Mouse (Mus musculus) liver, postnatal 0 days (tissue): ENCODE data around the gene Ccdc63. TPM values are rescaled to one million over a fixed set of nuclear protein-coding genes. Genes with fewer than 3 reads are reported as not detected.

ENCODE experiments used
- ATAC-seq: fragments of 200-750 bp; cut with Nextera tagmentation; 2 replicates; pipeline ENCODE4 v1.8.0; 2017; ENCODE audit warnings: mild to moderate bottlenecking, moderate library complexity
- DNase-seq: peaks from one replicate; pipeline ENCODE4 v3.0.0-alpha.2; 2016
- H3K27ac ChIP-seq: fragments of 300-500 bp; sonication (generic); 2 replicates; pipeline ENCODE4 v1.5.1; 2014; ENCODE audit warnings: antibody characterized with exemption, moderate library complexity, mild to moderate bottlenecking, low read depth
- H3K27me3 ChIP-seq: fragments of 300-500 bp; sonication (generic); 2 replicates; pipeline ENCODE4 v1.6.1; 2014; ENCODE audit warnings: low read length, control low read depth, mixed read lengths; ENCODE audit not compliant: insufficient read depth
- H3K36me3 ChIP-seq: fragments of 300-500 bp; sonication (generic); replicated peaks from 2 replicates; pipeline ENCODE4 v1.6.1; 2014; ENCODE audit warnings: mild to moderate bottlenecking, control low read depth, low read length, moderate library complexity, mixed read lengths; ENCODE audit not compliant: insufficient read depth
- H3K4me1 ChIP-seq: fragments of 300-500 bp; sonication (generic); 2 replicates; pipeline ENCODE4 v1.6.1; 2014; ENCODE audit warnings: antibody characterized with exemption, mild to moderate bottlenecking, control low read depth; ENCODE audit not compliant: insufficient read depth
- H3K4me2 ChIP-seq: fragments of 300-500 bp; sonication (generic); 2 replicates; pipeline ENCODE4 v1.6.1; 2014; ENCODE audit warnings: low read depth, mild to moderate bottlenecking, low read length, moderate library complexity, mixed read lengths
- H3K4me3 ChIP-seq: fragments of 300-500 bp; sonication (generic); 2 replicates; pipeline ENCODE4 v1.5.1; 2014; ENCODE audit warnings: low read depth, low read length
- H3K9ac ChIP-seq: fragments of 300-500 bp; sonication (generic); replicated peaks from 2 replicates; pipeline ENCODE4 v1.6.1; 2014; ENCODE audit warnings: mild to moderate bottlenecking, moderate library complexity
- H3K9me3 ChIP-seq: fragments of 300-500 bp; sonication (generic); 2 replicates; pipeline ENCODE4 v1.6.1; 2016; ENCODE audit warnings: mild to moderate bottlenecking, control low read depth, low read length, mixed read lengths
- CTCF ChIP-seq: sonication (generic); IDR thresholded peaks from 2 replicates; pipeline ENCODE4 v1.5.1; 2016; ENCODE audit warnings: antibody characterized with exemption, low read depth
- EP300 ChIP-seq: IDR thresholded peaks from 2 replicates; pipeline ENCODE4 v1.6.1; 2016; ENCODE audit warnings: antibody characterized with exemption, low read depth, mild to moderate bottlenecking
- WGBS: fragments of 180-500 bp; shearing (Covaris S2); extraction: QIAGEN DNeasy Blood & Tissue Kit; methylation state at CpG from one replicate; pipeline ENCODE4 v1.1.7; 2014; ENCODE audit not compliant: insufficient replicate concordance; 5-methylcytosine and 5-hydroxymethylcytosine counted together
- polyA plus RNA-seq: library from polyadenylated mRNA; unstranded; fragments of >200 nt; fragmentation: Nextera tagmentation; extraction: Ambion mirVana; gene quantifications from 2 replicates; pipeline ENCODE4 v1.2.1, GENCODE M21; 2015

Gene Ccdc63
- polyA plus RNA-seq, 1 experiment from 2014 or later: 0.13 TPM

DNA sequence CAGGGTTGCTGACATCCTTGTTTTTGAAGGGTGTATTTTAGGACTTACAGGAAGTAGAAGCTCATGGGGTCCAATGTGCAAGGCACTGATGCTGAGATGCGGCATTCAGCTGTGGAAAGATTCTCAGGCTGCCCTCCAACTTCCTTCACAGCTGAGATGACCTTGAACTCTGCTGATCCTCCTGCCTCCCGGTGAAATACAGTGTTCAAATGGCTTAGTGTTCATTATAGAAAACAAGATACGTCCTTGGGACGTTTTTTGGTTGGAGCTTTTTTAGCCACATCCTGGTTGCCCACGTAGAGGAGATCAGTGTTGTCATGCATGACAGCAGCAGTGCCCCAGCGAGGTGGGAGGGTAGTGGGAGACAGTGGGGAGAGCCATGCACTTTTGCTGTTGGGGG lies 22.6 kb upstream of the Ccdc63 start:
- Histone ChIP-seq H3K36me3 (peaks cover 74% of the 10 kb centered on the region), H3K4me3 (no peak overlapping the region), H3K27me3 (no peaks in the 10 kb centered on the region), H3K4me1 (peaks cover 46% of the 10 kb centered on the region), H3K4me2 (peak overlapping the region; percentile 26; the same call in 1 of the 2 replicates), H3K27ac (no peak overlapping the region), H3K9me3 (no peaks in the 10 kb centered on the region), H3K9ac (peak overlapping the region; percentile 23; the same call in 1 of the 2 replicates)
- WGBS: 47% methylated on average over 6 of the region's 6 CpGs
- no peak for TF ChIP-seq CTCF
- no peak for TF ChIP-seq EP300
- no peak for DNase-seq
- ATAC-seq: no peak

DNA sequence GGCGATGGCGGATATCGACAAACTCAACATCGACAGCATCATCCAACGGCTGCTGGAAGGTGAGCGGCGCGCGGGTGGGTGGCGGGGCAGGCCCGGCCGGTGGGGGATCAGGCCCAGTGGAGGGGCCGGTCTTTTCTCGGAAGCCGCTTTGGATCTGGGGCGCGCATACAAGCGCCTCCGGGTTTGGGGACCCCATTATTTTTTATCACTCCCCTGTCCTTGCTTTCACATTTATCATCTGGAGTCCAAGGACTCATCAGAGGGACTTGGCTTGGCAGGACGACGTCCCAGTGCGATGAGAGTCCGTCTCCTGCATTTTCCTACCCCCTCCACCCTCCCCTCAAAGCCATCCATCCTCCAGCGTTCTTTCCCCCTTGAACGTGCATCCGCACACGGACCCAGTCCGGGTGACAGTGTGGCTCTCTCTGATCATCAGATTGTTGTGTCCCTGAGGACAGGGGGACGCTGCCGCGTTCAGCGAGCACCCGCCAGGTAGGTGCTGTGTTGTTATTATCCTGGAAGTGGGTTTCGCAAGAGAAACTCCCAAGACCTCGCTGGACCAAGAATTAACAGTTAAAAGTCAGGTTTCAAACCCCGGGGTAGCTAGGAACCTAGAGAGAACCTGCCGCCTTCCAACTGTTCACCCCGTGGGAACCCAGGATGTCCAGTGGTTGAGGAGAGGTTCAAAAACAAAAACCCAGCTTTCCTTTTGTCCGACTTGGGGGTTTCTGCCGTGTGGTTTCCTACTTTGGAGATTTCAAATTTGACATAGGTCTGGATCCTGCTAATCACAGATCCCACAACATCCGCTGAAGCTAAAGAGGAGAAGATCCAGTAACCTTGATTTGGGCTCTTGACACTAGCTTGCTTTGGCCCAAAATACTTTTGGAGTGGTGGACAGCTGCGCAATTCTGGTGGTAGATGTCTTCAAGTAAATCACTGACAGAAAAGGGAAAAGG lies 18.2 kb upstream of the Ccdc63 start:
- H3K36me3 ChIP-seq: peaks cover 31% of the 10 kb centered on the region
- H3K27ac ChIP-seq: peak overlapping the region; percentile 89
- TF ChIP-seq EP300 (no peak), CTCF (no peak)
- peak overlapping the region; percentile 77 for H3K4me3 ChIP-seq
- H3K4me1 ChIP-seq: peaks cover 65% of the 10 kb centered on the region
- 1% methylated on average over 40 of the region's 42 CpGs for WGBS
- peak overlapping the region; percentile 94 for H3K9ac ChIP-seq
- peak overlapping the region; percentile 78 for H3K4me2 ChIP-seq
- no peak; the same call in 1 of the 2 replicates for ATAC-seq
- no peaks in the 10 kb centered on the region for H3K9me3 ChIP-seq
- H3K27me3 ChIP-seq: no peaks in the 10 kb centered on the region
- peak; percentile 52 for DNase-seq

DNA sequence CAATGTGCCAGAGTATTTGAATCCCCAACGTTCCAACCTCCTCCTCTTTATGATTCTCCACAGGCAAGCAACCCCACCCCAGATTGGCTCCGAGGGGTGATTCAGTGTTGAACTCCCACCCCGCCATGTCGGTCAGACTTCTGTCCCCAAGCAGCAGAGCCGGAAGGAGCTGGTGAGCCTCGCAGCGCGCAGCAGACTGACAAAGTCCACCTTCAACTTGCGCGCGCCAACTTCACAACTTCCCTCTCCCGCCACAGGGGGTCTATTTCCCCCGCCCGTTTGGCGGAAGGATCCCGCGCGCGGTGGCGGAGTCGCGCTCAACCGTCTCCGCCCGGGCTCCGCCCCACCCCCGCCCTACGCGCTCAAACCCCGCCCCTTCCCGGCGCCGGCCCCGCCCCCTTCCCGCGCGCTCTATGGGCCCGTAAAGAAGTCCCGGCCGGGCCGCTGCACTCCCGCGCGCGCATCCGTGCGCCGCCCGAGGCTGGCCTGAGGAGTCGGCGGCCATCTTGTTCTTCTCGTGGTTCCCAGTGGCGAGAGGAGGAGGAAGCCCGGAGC lies 17.3 kb upstream of the Ccdc63 start, which contains the start of gene Ppp1cc:
TSS of gene Ppp1cc (plus strand) at position 452 of the 555 bp plus-strand sequence.
- ATAC-seq (peak; percentile 90), DNase-seq (peak; percentile 98)
- Histone ChIP-seq H3K4me3 (peak within 1 kb of the TSS; percentile 77), H3K36me3 (peaks cover 22% of the 10 kb centered on the region), H3K4me1 (peaks cover 58% of the 10 kb centered on the region), H3K4me2 (peak within 1 kb of the TSS; percentile 78), H3K27me3 (no peaks in the 10 kb centered on the region), H3K9me3 (no peaks in the 10 kb centered on the region), H3K27ac (peak within 1 kb of the TSS; percentile 89), H3K9ac (peak within 1 kb of the TSS; percentile 94)
- TF ChIP-seq EP300: peak; percentile 58; the same call in 1 of the 2 replicates
- peak; percentile 53 for TF ChIP-seq CTCF
- whole genome bisulfite sequencing: 1% methylated on average over 45 of the region's 54 CpGs

DNA sequence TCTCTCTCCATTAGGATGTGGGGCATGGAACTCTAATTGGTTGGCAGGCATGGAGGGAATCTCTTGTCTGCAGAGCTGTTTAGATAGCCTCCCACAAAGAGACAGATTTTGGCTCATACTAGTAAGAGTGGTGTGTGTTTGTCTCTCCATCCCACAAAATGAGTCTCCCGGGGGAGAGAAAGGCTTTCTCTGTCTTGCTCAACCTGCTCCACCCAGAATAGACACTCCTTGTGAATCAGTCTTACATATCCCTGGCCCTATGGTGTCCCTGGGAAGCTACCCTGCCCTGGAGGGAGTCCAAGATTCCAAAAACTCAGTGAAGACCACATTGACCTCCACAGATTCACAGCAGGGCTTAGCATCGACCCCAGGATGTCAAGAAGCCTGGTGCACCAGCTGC lies 15.9 kb upstream of the Ccdc63 start:
- H3K4me2 ChIP-seq: no peak overlapping the region

DNA sequence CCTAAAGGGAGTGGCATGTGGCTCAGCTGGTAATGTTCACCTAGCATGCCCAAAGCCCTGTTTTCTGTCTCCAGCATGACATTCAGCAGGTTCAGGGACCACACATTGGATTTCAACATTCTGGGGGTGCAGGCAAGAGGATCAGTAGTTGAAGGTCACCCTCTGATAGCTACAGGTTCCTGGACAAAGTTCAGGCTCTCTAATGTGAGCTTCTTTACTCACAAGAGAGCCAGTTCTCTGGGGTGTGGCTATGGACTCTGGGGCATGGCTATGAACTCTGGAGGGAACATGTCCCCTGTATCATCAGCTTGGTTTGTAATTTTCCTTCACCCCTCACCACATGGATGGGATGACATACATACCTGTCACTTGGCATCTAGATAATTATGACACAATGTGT lies 15.0 kb upstream of the Ccdc63 start:
- Histone ChIP-seq H3K27me3 (no peaks in the 10 kb centered on the region), H3K4me1 (peaks cover 41% of the 10 kb centered on the region), H3K4me3 (no peak overlapping the region), H3K27ac (peak overlapping the region; percentile 78), H3K9me3 (no peaks in the 10 kb centered on the region), H3K9ac (no peak overlapping the region), H3K4me2 (no peak overlapping the region), H3K36me3 (0 out of 2 replicates have a peak, but pooled peaks cover 4% of the 10 kb centered on the region)
- DNase-seq (no peak), ATAC-seq (peak; percentile 68)
- TF ChIP-seq CTCF (no peak), EP300 (no peak)

More for the DNA sequence above, 15.9 kb upstream of the Ccdc63 start:
- 65% methylated on average over 2 of the region's 2 CpGs for WGBS
- Histone ChIP-seq H3K9ac (no peak overlapping the region), H3K36me3 (peaks cover 13% of the 10 kb centered on the region), H3K4me1 (peaks cover 49% of the 10 kb centered on the region), H3K9me3 (no peaks in the 10 kb centered on the region), H3K27me3 (no peaks in the 10 kb centered on the region), H3K4me3 (no peak overlapping the region), H3K27ac (peak overlapping the region; percentile 78; the same call in 1 of the 2 replicates)
- ATAC-seq: no peak
- no peak for DNase-seq
- TF ChIP-seq CTCF (no peak), EP300 (no peak)

DNA sequence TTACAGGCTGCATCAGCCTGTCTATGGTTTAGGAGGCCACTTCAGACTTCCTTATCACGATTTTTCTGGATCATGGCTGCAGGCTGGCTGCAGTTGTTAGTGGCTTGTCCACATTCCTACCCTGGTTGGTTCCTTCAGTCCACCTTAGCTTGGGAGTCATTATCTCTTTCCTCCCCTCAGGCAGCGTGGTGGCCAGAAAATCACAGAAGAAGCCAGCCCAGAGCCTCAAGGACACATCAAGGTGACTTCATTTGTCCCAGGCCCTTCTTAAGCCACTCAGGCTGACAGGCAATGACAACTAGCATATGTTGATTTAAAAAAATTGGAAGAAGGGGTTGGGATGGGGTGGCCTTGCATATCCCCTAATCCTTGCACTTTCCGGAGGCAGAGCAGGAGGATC lies 14.2 kb upstream of the Ccdc63 start:
- no peak overlapping the region for H3K9ac ChIP-seq
- H3K36me3 ChIP-seq: 0 out of 2 replicates have a peak, but pooled peaks cover under 1% of the 10 kb centered on the region
- H3K4me3 ChIP-seq: no peak overlapping the region
- no peak overlapping the region for H3K4me2 ChIP-seq
- peaks cover 32% of the 10 kb centered on the region for H3K4me1 ChIP-seq
- ATAC-seq: no peak
- peak overlapping the region; percentile 78 for H3K27ac ChIP-seq
- WGBS: 60% methylated on average over 3 of the region's 3 CpGs
- H3K27me3 ChIP-seq: no peaks in the 10 kb centered on the region
- TF ChIP-seq CTCF (no peak), EP300 (no peak)
- no peak for DNase-seq
- no peaks in the 10 kb centered on the region for H3K9me3 ChIP-seq
